24 mouse cellular contexts compared by ENCODE assay signal in the genomic region with DNA sequence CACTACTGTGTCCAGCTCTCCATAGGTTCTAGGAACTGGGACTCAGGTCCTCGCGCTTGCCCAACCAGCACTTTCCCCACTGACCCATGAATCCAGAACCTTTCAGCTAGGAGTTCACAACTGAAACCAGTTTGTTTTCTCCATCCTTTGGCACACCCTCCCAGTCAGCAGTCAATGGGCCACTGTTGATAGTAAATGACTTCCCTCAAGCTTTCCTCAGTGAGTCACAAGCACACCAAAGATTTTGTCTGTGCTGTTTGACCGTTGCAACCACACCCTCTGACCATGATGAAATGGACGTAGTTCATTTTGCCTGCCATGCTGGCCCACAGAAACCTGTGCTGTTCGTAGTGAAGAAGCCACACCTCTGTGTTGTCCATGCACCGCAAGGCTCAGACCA.
"Had no signal": no experiment of that assay in that cellular context is flagged by ENCODE, and none has a peak within 500 bp of the region (broad histone marks: within the 10 kb centered on the region; RNA-seq: fewer than 3 reads in every experiment).

No protein-coding gene starts in this region.

- H3K4me1 ChIP-seq: heart, embryonic 13.5 days; heart, embryonic 15.5 days; hindbrain, embryonic 13.5 days; hindbrain, embryonic 15.5 days; kidney, embryonic 15.5 days; limb, embryonic 10.5 days; limb, embryonic 12.5 days; liver, embryonic 12.5 days; liver, embryonic 15.5 days had no signal

- DNase-seq: gastrocnemius, postnatal 14 days; heart, adult 2 months; heart, postnatal 14 days; heart, postnatal 36 days; kidney, adult 11 months; kidney, adult 2 months; kidney, adult 9 months; kidney, postnatal 14 days; kidney, postnatal 36 days; liver had no signal

- H3K36me3 ChIP-seq: heart, embryonic 13.5 days; heart, embryonic 15.5 days; hindbrain, embryonic 13.5 days; hindbrain, embryonic 15.5 days; kidney, embryonic 15.5 days; limb, embryonic 10.5 days; limb, embryonic 12.5 days; liver, embryonic 12.5 days; liver, embryonic 15.5 days had no signal

- H3K4me2 ChIP-seq: heart, embryonic 11.5 days; heart, embryonic 13.5 days; heart, embryonic 15.5 days; hindbrain, embryonic 13.5 days; hindbrain, embryonic 15.5 days; kidney, embryonic 15.5 days; limb, embryonic 12.5 days; liver, embryonic 12.5 days; liver, embryonic 15.5 days had no signal

- H3K27me3 ChIP-seq: heart, embryonic 13.5 days; heart, embryonic 15.5 days; hindbrain, embryonic 13.5 days; hindbrain, embryonic 15.5 days; kidney, embryonic 15.5 days; limb, embryonic 12.5 days; liver, embryonic 12.5 days; liver, embryonic 15.5 days had no signal

- H3K4me3 ChIP-seq: heart, adult 2 months; heart, embryonic 13.5 days; heart, embryonic 15.5 days; hindbrain, embryonic 13.5 days; hindbrain, embryonic 15.5 days; kidney, embryonic 15.5 days; left cerebral cortex, adult 2 months; limb, embryonic 10.5 days; limb, embryonic 12.5 days; liver, embryonic 12.5 days; liver, embryonic 15.5 days had no signal

- H3K27ac ChIP-seq: heart, adult 2 months; heart, embryonic 13.5 days; heart, embryonic 15.5 days; hindbrain, embryonic 13.5 days; hindbrain, embryonic 15.5 days; hindbrain, postnatal 0 days; kidney, embryonic 15.5 days; kidney, postnatal 0 days; left cerebral cortex, adult 2 months; limb, embryonic 10.5 days; limb, embryonic 12.5 days; liver, embryonic 12.5 days; liver, embryonic 15.5 days had no signal

- H3K9me3 ChIP-seq: heart, embryonic 13.5 days; heart, embryonic 15.5 days; hindbrain, embryonic 13.5 days; hindbrain, embryonic 15.5 days; kidney, embryonic 15.5 days; limb, embryonic 10.5 days; limb, embryonic 12.5 days; liver, embryonic 12.5 days; liver, embryonic 15.5 days had no signal

- H3K9ac ChIP-seq: heart, embryonic 13.5 days; heart, embryonic 15.5 days; hindbrain, embryonic 13.5 days; hindbrain, embryonic 15.5 days; kidney, embryonic 15.5 days; limb, embryonic 12.5 days; liver, embryonic 12.5 days; liver, embryonic 15.5 days had no signal

- ATAC-seq: hindbrain, postnatal 0 days; intestine, embryonic 16.5 days; liver, embryonic 12.5 days had no signal
